Mouse (Mus musculus): ENCODE measurements around the gene Lrrc74b.

- no peak for TF ChIP-seq CTCF (IDR thresholded peaks at IDR 0.05; ENCODE audit: control insufficient read depth, insufficient read depth, insufficient read length)
- TF ChIP-seq CEBPB (IDR thresholded peaks at IDR 0.05; ENCODE audit: low read depth), result no peak
- no peak for TF ChIP-seq FOSL1 (IDR thresholded peaks at IDR 0.05; ENCODE audit: insufficient read depth, low read length, poor library complexity, severe bottlenecking)
Observed at GRCm38 (mm10) chr16:17508546-17509239, 52.4 kb downstream of the Lrrc74b start, which contains the start of gene Lztr1.
